Mouse (Mus musculus): ENCODE measurements around the gene Gm34302. TPM values are rescaled to one million over a fixed set of nuclear protein-coding genes. Genes with fewer than 3 reads are reported as not detected.

The Gm34302 gene
- total RNA-seq (2021): not detected in 2 replicates
- long read RNA-seq, experiment 1: 0 reads
- long read RNA-seq, experiment 2: 0 reads

GRCm38 (mm10) chr3:63483726-63484125 is at the start of gene Gm34302:
Gene Gm34302 (minus strand): TSS chr3:63483879.
- DNase-seq: no peak

GRCm38 (mm10) chr3:63531847-63532246 is 48.2 kb upstream of the Gm34302 start:
- no peak for DNase-seq

- DNase-seq: no peak
Measured at GRCm38 (mm10) chr3:63517681-63518080, 34.0 kb upstream of the Gm34302 start.

DNA sequence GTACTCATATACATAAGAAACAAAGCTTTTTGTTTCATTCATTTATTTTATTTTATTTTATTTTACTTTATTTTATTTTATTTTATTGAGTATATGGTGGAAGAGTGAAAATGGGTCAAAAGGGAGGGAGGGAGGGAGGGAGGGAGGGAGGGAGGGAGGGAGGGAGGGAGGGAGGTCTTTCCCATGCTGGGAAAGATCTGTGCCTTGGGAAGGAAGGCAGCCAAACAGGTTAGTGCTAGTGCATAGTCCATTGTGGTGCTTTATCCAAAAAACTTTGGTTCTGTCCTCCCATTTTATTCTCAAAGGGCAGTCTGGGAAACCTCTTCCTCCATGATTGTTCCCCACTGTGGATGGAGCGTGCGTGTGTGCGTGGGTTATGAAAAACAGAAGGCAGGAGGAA is 32.6 kb upstream of the Gm34302 start:
- peak; percentile 5 for DNase-seq

- no peak for DNase-seq
Measured at GRCm38 (mm10) chr3:63511316-63511715, 27.6 kb upstream of the Gm34302 start.

GRCm38 (mm10) chr3:63509484-63509883 is 25.8 kb upstream of the Gm34302 start:
- no peak for DNase-seq

DNA sequence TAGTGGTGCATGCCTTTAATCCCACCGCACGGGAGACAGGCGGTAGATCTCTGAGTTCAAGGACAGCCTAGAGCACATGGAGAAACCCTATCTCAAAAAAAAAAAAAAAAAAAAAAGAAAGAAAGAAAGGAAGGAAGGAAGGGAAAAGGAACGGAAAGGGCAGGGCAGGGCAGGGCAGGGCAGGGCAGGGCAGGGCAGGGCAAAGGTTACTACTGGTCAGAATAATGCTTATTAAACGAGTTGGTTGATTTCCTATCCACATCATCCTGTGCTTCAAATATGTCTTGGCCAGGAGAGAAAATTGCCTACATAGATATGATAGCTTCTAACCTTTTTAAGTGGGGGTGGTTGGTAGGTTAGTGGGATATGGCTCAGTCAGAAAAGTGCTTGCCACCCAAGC is 25.2 kb upstream of the Gm34302 start:
- no peak for DNase-seq

GRCm38 (mm10) chr3:63504433-63504832 is 20.8 kb upstream of the Gm34302 start:
- no peak for DNase-seq

DNA sequence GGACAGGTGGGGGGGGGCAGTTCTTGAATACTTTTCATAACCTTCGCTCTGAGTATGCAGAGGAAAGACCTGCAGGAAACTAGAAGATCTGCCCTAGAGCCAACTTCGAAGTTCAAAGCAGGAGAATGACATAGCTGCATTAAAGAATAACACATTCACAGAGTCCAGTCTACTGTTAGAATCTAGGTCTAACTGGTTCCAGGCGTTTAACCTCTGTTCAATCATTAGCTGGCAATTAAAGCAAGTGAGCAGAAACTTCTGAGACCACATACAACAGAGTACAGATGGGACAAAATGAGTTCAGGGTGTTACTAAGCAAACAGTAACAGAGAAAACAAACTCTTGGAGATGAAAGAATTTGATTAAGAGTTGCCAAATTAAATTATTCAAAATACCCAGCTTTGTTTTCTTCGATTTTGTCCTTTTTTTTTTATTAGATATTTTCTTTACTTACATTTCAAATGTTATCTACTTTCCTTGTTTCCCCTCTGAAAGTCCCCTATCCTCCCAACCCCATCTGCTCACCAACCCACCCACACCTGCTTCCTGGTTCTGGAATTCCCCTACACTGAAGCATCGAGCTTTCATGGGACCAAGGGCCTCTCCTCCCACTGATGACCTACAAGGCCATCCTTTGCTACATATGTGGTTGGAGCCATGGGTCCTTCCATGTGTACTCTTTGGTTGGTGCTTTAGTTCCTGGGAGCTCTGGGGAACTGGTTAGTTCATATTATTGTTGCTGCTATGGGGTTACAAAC is 11.1 kb upstream of the Gm34302 start:
- DNase-seq: no peak

GRCm38 (mm10) chr3:63493563-63493962 is 9.9 kb upstream of the Gm34302 start:
- no peak for DNase-seq

DNA sequence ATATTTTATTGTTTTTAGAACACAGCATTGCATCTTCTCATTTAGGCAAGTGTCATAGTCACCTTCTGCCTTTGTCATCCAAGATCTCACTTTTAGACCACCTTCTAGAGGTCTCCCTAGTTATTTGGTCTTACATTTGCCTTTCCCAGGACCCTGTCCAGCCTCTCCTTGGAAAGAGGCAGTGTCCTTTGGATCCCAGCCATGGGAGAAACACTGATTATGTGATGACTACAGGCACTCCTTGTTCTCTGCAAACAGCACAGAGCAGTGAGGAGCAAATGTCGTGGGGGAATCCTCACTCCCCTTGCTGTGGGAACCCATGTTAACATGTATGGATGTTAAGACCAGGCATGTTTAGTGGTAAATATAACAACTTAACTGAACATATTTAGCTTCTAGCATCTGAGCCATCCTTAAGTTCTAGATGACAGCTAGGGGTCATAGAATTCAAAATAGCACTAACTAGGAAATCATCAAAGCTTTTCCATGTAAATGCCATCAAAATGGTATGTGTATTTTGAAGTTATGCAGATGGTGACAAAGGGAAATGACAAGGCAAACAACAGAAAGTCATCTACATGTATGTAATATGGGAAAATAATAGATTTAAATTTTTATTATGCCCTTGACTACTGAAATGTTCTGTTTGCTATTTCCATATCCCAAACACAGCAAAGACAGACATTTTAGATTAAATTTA is 43.1 kb downstream of the Gm34302 start:
- DNase-seq: peak; percentile 17

- DNase-seq: peak; percentile 19
Measured at GRCm38 (mm10) chr3:63439738-63440137, 43.9 kb downstream of the Gm34302 start.

DNA sequence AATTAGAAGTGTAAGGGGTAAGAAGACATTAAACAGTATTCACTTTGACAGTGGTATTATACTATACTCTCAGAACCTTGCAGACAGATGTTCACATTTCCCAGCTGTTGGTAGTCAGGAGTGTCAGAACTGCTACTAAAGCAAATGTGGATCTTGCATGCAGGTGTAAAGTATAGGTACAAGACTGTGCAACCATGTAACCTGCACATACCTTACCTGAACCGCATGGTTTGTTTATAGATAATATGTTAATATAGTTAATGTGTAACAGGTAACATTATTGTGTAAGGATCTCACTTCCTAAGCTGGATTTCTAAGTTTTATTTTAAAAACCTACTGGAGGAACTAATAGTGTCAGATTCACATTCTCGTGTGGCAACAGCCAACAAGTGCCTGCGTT is 44.8 kb downstream of the Gm34302 start:
- DNase-seq: no peak

Other genes with a start within 250 kb of the Gm34302 start
- gene Mme, start 242.3 kb downstream of the Gm34302 start, total RNA-seq (2021): 39.4 and 42.7 TPM in 2 replicates

All from adrenal gland, postnatal 14 days (tissue).